Mouse (Mus musculus) thymus, adult 2 months (tissue): ENCODE results near the gene Mri1.

Experiments used
- CTCF ChIP-seq: fragments of 200-500 bp; IDR thresholded peaks from 2 replicates; pipeline ENCODE4 v1.5.1; 2012; ENCODE audit warnings: mild to moderate bottlenecking, control low read depth, low read length, moderate library complexity, borderline replicate concordance; ENCODE audit not compliant: control insufficient read depth, poor library complexity, insufficient read depth; ENCODE audit errors: extremely low read depth
- POLR2A ChIP-seq: fragments of 200-500 bp; IDR thresholded peaks from 2 replicates; pipeline ENCODE4 v1.6.1; 2012; ENCODE audit warnings: mild to moderate bottlenecking, low read length, control low read depth, moderate library complexity; ENCODE audit not compliant: control insufficient read depth, poor library complexity, insufficient read depth; ENCODE audit errors: extremely low read depth

DNA sequence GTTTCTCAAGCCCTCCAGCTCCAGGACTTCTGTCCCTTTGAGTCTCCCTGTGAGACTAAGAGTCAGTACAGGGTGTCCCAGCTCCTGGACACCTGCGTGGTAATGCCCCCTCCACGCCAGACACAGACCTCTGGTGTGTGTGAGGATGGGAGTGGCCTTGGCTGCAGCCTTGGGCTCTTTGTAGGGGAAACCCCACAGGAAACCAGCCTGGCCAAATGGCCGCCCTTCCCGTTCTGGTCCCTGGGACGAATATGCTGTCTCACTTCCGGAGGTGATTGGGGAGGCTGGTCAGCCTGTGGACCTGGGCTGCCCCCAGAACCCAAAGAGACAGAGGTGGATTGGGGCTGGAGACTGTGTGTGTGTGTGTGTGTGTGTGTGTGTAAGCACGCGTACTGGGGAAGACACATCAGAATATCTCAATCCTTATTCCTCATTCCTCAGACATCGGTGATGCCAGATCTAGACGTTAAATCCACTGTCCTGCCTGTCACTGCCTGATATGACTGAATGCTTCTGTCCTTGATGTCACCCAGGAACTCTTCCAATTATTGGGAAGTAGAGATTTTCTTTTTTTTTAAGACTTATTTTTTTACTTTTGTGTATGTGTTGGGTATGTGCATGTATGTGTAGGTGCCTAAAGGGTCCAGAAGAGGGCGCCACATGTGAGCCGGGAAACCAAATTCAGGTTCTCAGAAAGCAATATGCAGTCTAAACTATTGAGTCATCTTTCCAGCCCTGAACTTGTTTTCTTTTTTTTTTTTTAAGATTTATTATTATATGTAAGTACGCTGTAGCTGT lies 53.0 kb downstream of the Mri1 start:
- no peak for TF ChIP-seq POLR2A
- TF ChIP-seq CTCF, result no peak
